Mouse (Mus musculus) small intestine, adult 10 weeks (tissue): ENCODE data around the gene Iqcb1. TPM values are rescaled to one million over a fixed set of nuclear protein-coding genes. Genes with fewer than 3 reads are reported as not detected.

Experiments used
- polyA plus RNA-seq: library from polyadenylated mRNA; stranded (reverse); fragments of 350-450 nt; fragmentation: Illumina TruSeq; extraction: RNeasy Lipid Tissue Mini Kit (QIAGEN cat#74804); gene quantifications from one replicate; pipeline ENCODE4 v1.2.3, GENCODE M21; 2014; ENCODE audit warnings: low replicate concordance

Gene Iqcb1
- polyA plus RNA-seq, result 8.2 TPM

DNA sequence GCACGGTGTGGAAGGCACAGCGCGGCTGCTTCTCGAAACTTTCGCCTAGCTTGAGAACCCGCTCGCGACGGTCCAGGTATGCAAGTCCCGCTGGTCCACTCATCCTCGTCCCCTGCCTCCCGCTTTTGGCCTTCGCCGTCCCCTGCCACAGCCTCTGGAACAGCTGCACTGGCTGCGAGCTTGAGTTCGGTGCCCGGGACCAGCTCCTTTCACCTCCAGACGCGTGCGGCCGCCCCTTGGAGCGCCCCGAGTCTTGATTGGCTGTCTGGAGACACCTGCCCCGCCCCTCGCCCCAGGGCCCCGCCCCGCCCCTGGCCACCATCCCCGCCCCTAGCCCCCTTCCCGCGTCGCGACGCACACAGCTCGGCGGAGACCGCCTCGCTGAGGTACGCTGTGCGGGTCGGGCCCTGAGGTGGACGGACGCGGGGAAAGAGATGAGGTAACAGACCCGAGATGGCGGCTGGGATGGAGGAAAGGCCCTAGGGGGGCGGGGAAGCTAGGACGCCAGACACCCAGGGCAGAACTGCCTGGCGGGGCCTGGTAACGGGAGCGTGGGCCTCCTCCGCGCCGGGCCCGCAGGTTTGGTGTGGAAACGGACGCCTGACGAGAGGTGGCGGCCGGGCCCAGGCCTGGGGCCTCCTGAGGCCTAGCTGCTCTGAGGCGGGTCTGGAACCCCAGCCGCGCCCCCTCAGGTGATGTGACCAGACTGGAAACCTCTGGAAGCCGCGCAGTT, at the start of gene Iqcb1:
Gene Iqcb1 (plus strand): TSS at position 332 of the 733 bp plus-strand sequence.

DNA sequence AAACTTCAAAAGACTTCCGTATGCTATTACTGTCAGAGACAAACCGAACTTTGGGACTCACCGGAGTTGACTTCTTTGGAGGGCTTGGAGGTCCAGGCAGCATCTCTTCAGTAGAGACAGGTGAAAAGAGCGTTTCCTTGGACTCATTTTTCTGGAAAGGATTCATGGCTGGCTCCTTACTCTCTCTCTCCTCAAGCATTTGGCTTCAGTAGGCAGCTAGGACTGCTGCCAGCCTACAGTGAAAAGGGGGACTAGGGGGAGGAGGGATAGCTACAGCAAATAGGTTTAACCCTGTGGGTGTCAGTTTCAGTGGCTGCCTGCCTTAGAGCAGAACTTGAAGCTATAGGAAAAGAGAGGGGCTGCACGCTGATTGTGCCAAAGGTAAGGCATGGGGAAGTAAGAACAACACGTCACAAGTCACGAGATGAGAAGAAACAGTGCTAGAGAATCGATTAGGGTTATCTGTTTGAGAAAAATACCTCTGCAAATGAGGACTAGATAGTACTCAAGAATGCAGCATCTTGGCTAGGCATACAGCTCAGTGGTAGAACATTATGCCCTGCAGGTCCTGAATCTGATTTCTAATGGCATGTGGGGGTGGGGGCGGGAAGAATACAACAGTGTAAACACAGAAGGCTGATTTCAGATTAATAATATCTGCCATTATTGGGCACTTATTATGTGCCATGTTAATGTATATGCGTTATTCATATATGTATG, 43.4 kb upstream of the Iqcb1 start, which contains the start of gene Slc15a2:
Gene Slc15a2 (minus strand): TSS at position 369 of the 720 bp plus-strand sequence.

DNA sequence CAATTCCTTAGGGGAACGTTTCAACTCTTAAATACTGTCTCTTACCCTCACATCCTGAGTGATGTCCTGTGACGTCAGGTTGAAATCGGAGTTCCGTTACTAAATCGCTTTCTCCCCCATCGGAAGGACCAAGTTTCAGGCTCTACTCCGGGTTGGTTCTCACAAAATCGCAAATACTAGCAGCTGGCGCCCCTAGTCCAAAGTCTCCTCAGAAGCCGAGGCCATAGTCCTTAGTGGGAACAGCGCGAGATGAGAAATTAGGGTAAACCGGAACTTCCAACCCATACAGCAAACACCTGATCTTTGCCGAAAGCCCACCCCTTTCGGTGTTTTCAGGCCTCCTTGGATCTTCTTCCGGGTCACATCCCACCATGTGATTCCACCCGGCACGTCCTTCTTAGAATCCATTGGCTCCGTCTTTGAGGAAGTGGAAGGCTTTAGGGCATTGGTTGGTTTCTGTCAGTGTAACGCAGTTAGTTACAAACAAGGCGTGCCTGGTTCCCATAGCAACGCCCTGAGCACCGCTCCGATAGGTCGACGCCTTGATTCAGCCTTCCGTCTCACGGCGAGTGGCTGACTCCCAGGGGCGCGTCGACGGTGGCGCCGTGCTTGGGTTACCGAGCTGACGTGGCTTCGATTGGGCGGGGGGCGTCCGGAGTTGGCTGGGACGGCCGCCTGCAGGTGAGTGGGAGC, 46.5 kb downstream of the Iqcb1 start, which contains the start of the genes Eaf2 and Golgb1:
Gene Eaf2 (minus strand): TSS at position 421 of the 693 bp plus-strand sequence.
Gene Golgb1 (plus strand): TSS at position 558 of the 693 bp plus-strand sequence.

Other genes with a start within 250 kb of the Iqcb1 start
- gene Cd86, start 162.3 kb upstream of the Iqcb1 start, polyA plus RNA-seq, result 11.5 TPM
- gene Ildr1, start 134.4 kb upstream of the Iqcb1 start, polyA plus RNA-seq, result 1.6 TPM
- gene Slc15a2, start 43.4 kb upstream of the Iqcb1 start, polyA plus RNA-seq, result 51.6 TPM
- 4.5 TPM for gene Eaf2, start 46.6 kb downstream of the Iqcb1 start, polyA plus RNA-seq
- gene Golgb1, start 46.8 kb downstream of the Iqcb1 start, polyA plus RNA-seq, result 19.4 TPM
- 1.5 TPM for gene Hcls1, start 106.6 kb downstream of the Iqcb1 start, polyA plus RNA-seq
- gene Fbxo40, start 162.1 kb downstream of the Iqcb1 start, polyA plus RNA-seq, result not detected
- gene Polq, start 183.4 kb downstream of the Iqcb1 start, polyA plus RNA-seq, result 4.6 TPM